In genomic region chr5:92082821-92083401, GRCm38 (mm10) we compare ENCODE assay signal across 8 mouse cellular contexts. TPM values are rescaled to one million over a fixed set of nuclear protein-coding genes. Genes with fewer than 3 reads are reported as not detected.
DNase-seq lines count a peak whose midpoint lies in the region; ATAC-seq and TF ChIP-seq lines count a peak whose summit lies in the region.

No protein-coding gene starts in this region.

- under 1% methylated on average over 55 of the region's 55 CpGs for WGBS in embryonic facial prominence, embryonic 12.5 days
- WGBS in heart, embryonic 10.5 days, result under 1% methylated on average over 55 of the region's 55 CpGs
- under 1% methylated on average over 55 of the region's 55 CpGs for WGBS in kidney, embryonic 15.5 days
- under 1% methylated on average over 52 of the region's 55 CpGs for WGBS in liver, embryonic 16.5 days (ENCODE audit: insufficient replicate concordance)
- under 1% methylated on average over 54 of the region's 55 CpGs for WGBS in neural tube, embryonic 13.5 days
- WGBS in thymus, adult 2 months, result under 1% methylated on average over 55 of the region's 55 CpGs

- no peaks in the 10 kb centered on the region for H3K36me3 ChIP-seq in embryonic facial prominence, embryonic 12.5 days
- H3K36me3 ChIP-seq in heart, embryonic 10.5 days, result no peaks in the 10 kb centered on the region
- H3K36me3 ChIP-seq in kidney, embryonic 15.5 days, result no peaks in the 10 kb centered on the region
- H3K36me3 ChIP-seq in liver, embryonic 16.5 days (ENCODE audit: control insufficient read depth, insufficient read depth), result no peaks in the 10 kb centered on the region
- H3K36me3 ChIP-seq in neural tube, embryonic 13.5 days, result no peaks in the 10 kb centered on the region
- H3K36me3 ChIP-seq in thymus, adult 2 months (ENCODE audit: control insufficient read depth, insufficient read depth, low read length), result no peaks in the 10 kb centered on the region

- no peak for TF ChIP-seq CTCF in thymus, adult 2 months (IDR thresholded peaks at IDR 0.05; ENCODE audit: borderline replicate concordance, control insufficient read depth, extremely low read depth, insufficient read depth, low read length, poor library complexity)

- peak overlapping the region; percentile 99 for H3K27ac ChIP-seq in embryonic facial prominence, embryonic 12.5 days
- peak overlapping the region; percentile 95 for H3K27ac ChIP-seq in heart, embryonic 10.5 days
- peak overlapping the region; percentile 99 for H3K27ac ChIP-seq in kidney, embryonic 15.5 days
- H3K27ac ChIP-seq in liver, embryonic 16.5 days (ENCODE audit: low read length), result peak overlapping the region; percentile 80
- peak overlapping the region; percentile 97 for H3K27ac ChIP-seq in neural tube, embryonic 13.5 days (replicated peaks)
- H3K27ac ChIP-seq in thymus, adult 2 months (ENCODE audit: control insufficient read depth, insufficient read depth, low read length), result peak overlapping the region; percentile 80

- peaks cover 24% of the 10 kb centered on the region for H3K4me1 ChIP-seq in embryonic facial prominence, embryonic 12.5 days
- peaks cover 31% of the 10 kb centered on the region for H3K4me1 ChIP-seq in heart, embryonic 10.5 days
- H3K4me1 ChIP-seq in kidney, embryonic 15.5 days, result peaks cover 32% of the 10 kb centered on the region
- peaks cover 36% of the 10 kb centered on the region for H3K4me1 ChIP-seq in liver, embryonic 16.5 days (ENCODE audit: control insufficient read depth, low read depth, low read length)
- H3K4me1 ChIP-seq in neural tube, embryonic 13.5 days (replicated peaks), result peaks cover 36% of the 10 kb centered on the region
- peaks cover 6% of the 10 kb centered on the region for H3K4me1 ChIP-seq in thymus, adult 2 months (replicated peaks; ENCODE audit: control insufficient read depth, insufficient read depth, low read length)

- H3K4me2 ChIP-seq in embryonic facial prominence, embryonic 12.5 days (replicated peaks), result peak overlapping the region; percentile 69
- peak overlapping the region; percentile 70 for H3K4me2 ChIP-seq in kidney, embryonic 15.5 days
- peak overlapping the region; percentile 93 for H3K4me2 ChIP-seq in liver, embryonic 16.5 days (ENCODE audit: low read depth, low read length)
- peak overlapping the region; percentile 57 for H3K4me2 ChIP-seq in neural tube, embryonic 13.5 days

- ATAC-seq in embryonic facial prominence, embryonic 12.5 days (ENCODE audit: insufficient number of reproducible peaks, insufficient read depth, low FRiP score, low TSS enrichment), result peak; percentile 45
- peak; percentile 67 for ATAC-seq in kidney, embryonic 15.5 days (replicated peaks; ENCODE audit: low FRiP score)
- ATAC-seq in liver, embryonic 16.5 days (ENCODE audit: low read depth), result peak; percentile 12
- ATAC-seq in neural tube, embryonic 13.5 days (ENCODE audit: low read depth), result peak; percentile 83

- peak; percentile 54 for DNase-seq in 416B (ENCODE audit: low read depth)
- peak; percentile 63 for DNase-seq in ZHBTc4 (ENCODE audit: low read depth, low spot score)
- DNase-seq in heart, embryonic 10.5 days (ENCODE audit: low spot score), result peak; percentile 80
- peak; percentile 76 for DNase-seq in thymus, adult 2 months

- no peaks in the 10 kb centered on the region for H3K27me3 ChIP-seq in embryonic facial prominence, embryonic 12.5 days
- H3K27me3 ChIP-seq in heart, embryonic 10.5 days (ENCODE audit: insufficient read depth, poor library complexity, severe bottlenecking), result no peaks in the 10 kb centered on the region
- H3K27me3 ChIP-seq in kidney, embryonic 15.5 days, result no peaks in the 10 kb centered on the region
- H3K27me3 ChIP-seq in liver, embryonic 16.5 days (ENCODE audit: control insufficient read depth, insufficient read depth, low read depth, low read length), result no peaks in the 10 kb centered on the region
- no peaks in the 10 kb centered on the region for H3K27me3 ChIP-seq in neural tube, embryonic 13.5 days
- H3K27me3 ChIP-seq in thymus, adult 2 months (ENCODE audit: control insufficient read depth, insufficient read depth, low read length), result no peaks in the 10 kb centered on the region

- H3K9ac ChIP-seq in embryonic facial prominence, embryonic 12.5 days, result peak overlapping the region; percentile 96
- peak overlapping the region; percentile 98 for H3K9ac ChIP-seq in kidney, embryonic 15.5 days
- H3K9ac ChIP-seq in liver, embryonic 16.5 days (ENCODE audit: low read depth, low read length), result peak overlapping the region; percentile 89
- peak overlapping the region; percentile 86 for H3K9ac ChIP-seq in neural tube, embryonic 13.5 days

- H3K9me3 ChIP-seq in embryonic facial prominence, embryonic 12.5 days, result no peaks in the 10 kb centered on the region
- H3K9me3 ChIP-seq in heart, embryonic 10.5 days, result no peaks in the 10 kb centered on the region
- H3K9me3 ChIP-seq in kidney, embryonic 15.5 days (replicated peaks), result no peaks in the 10 kb centered on the region
- no peaks in the 10 kb centered on the region for H3K9me3 ChIP-seq in liver, embryonic 16.5 days (replicated peaks; ENCODE audit: control insufficient read depth, low read length)
- no peaks in the 10 kb centered on the region for H3K9me3 ChIP-seq in neural tube, embryonic 13.5 days

- TF ChIP-seq POLR2A in thymus, adult 2 months (IDR thresholded peaks at IDR 0.05; ENCODE audit: control insufficient read depth, extremely low read depth, insufficient read depth, low read length, poor library complexity), result no peak

- H3K4me3 ChIP-seq in embryonic facial prominence, embryonic 12.5 days, result peak overlapping the region; percentile 93
- H3K4me3 ChIP-seq in heart, embryonic 10.5 days, result peak overlapping the region; percentile 75
- peak overlapping the region; percentile 88 for H3K4me3 ChIP-seq in kidney, embryonic 15.5 days (replicated peaks)
- peak overlapping the region; percentile 93 for H3K4me3 ChIP-seq in liver, embryonic 16.5 days (ENCODE audit: low read depth, low read length)
- H3K4me3 ChIP-seq in neural tube, embryonic 13.5 days, result peak overlapping the region; percentile 82
- peak overlapping the region; percentile 64 for H3K4me3 ChIP-seq in thymus, adult 2 months (ENCODE audit: control insufficient read depth, insufficient read depth, low read length)

RNA-seq across cellular contexts. Expression of gene G3bp2, which starts 0.6 kb away (rescaled TPM):
- 218 and 225 TPM in 2 replicates for polyA plus RNA-seq in embryonic facial prominence, embryonic 12.5 days (2016; fragmentation: Nextera tagmentation; extraction: Ambion mirVana)
- 207 and 210 TPM in 2 replicates for polyA plus RNA-seq in heart, embryonic 10.5 days (2016; fragmentation: Nextera tagmentation; extraction: Ambion mirVana)
- polyA plus RNA-seq in kidney, embryonic 15.5 days (2015; fragmentation: Nextera tagmentation; extraction: Ambion mirVana), result 174 and 191 TPM in 2 replicates
- polyA plus RNA-seq in liver, embryonic 16.5 days (2015; fragmentation: Nextera tagmentation; extraction: Ambion mirVana), result 40.0 and 40.4 TPM in 2 replicates
- polyA plus RNA-seq in neural tube, embryonic 13.5 days (2015; fragmentation: Nextera tagmentation; extraction: Ambion mirVana), result 380 and 403 TPM in 2 replicates
- 26.9 and 28.3 TPM in 2 replicates for polyA plus RNA-seq in thymus, adult 2 months (2012; rRNA removed)

RNA-seq across cellular contexts. Expression of gene Cdkl2, which starts 39.2 kb away (rescaled TPM):
- polyA plus RNA-seq in embryonic facial prominence, embryonic 12.5 days (2016; fragmentation: Nextera tagmentation; extraction: Ambion mirVana), result 0.91 and 1.0 TPM in 2 replicates
- polyA plus RNA-seq in heart, embryonic 10.5 days (2016; fragmentation: Nextera tagmentation; extraction: Ambion mirVana), result 0.68 and 0.99 TPM in 2 replicates
- polyA plus RNA-seq in kidney, embryonic 15.5 days (2015; fragmentation: Nextera tagmentation; extraction: Ambion mirVana), result 1.1 and 1.8 TPM in 2 replicates
- 0.18 and 0.31 TPM in 2 replicates for polyA plus RNA-seq in liver, embryonic 16.5 days (2015; fragmentation: Nextera tagmentation; extraction: Ambion mirVana)
- polyA plus RNA-seq in neural tube, embryonic 13.5 days (2015; fragmentation: Nextera tagmentation; extraction: Ambion mirVana), result 4.8 and 5.2 TPM in 2 replicates
- 0.66 and 1.0 TPM in 2 replicates for polyA plus RNA-seq in thymus, adult 2 months (2012; rRNA removed)

RNA-seq across cellular contexts. Expression of gene Uso1, which starts 54.8 kb away (rescaled TPM):
- polyA plus RNA-seq in embryonic facial prominence, embryonic 12.5 days (2016; fragmentation: Nextera tagmentation; extraction: Ambion mirVana), result 45.7 and 49.3 TPM in 2 replicates
- 40.4 and 48.9 TPM in 2 replicates for polyA plus RNA-seq in heart, embryonic 10.5 days (2016; fragmentation: Nextera tagmentation; extraction: Ambion mirVana)
- 42.9 and 46.5 TPM in 2 replicates for polyA plus RNA-seq in kidney, embryonic 15.5 days (2015; fragmentation: Nextera tagmentation; extraction: Ambion mirVana)
- 19.3 and 19.4 TPM in 2 replicates for polyA plus RNA-seq in liver, embryonic 16.5 days (2015; fragmentation: Nextera tagmentation; extraction: Ambion mirVana)
- polyA plus RNA-seq in neural tube, embryonic 13.5 days (2015; fragmentation: Nextera tagmentation; extraction: Ambion mirVana), result 45.7 and 49.3 TPM in 2 replicates
- polyA plus RNA-seq in thymus, adult 2 months (2012; rRNA removed), result 25.4 and 32.3 TPM in 2 replicates

Comparison
In these comparisons a context has a peak if more than half of its experiments do, and no peak if none do; other contexts are left out.
1. Peak in every context shown above with its lines: DNase-seq, ATAC-seq, H3K4me3 ChIP-seq and H3K27ac ChIP-seq.
2. ATAC-seq: peak in every context shown above with its lines; median percentile 83 in neural tube, embryonic 13.5 days; 67 in kidney, embryonic 15.5 days; 45 in embryonic facial prominence, embryonic 12.5 days; 12 in liver, embryonic 16.5 days.